Mouse (Mus musculus): ENCODE data around the gene Washc1.

- TF ChIP-seq CTCF (IDR thresholded peaks at IDR 0.05; ENCODE audit: extremely low read depth, insufficient read length, insufficient replicate concordance, low read depth, low read length) (no peak), POLR2A (IDR thresholded peaks at IDR 0.05; ENCODE audit: low read depth, low read length) (no peak)
These were observed 33.9 kb upstream of the Washc1 start for GRCm38 (mm10) chr17:66077437-66077850.

All from small intestine, adult 2 months (tissue).